Mouse (Mus musculus) T-helper 1 cell (primary cell): Measurements from ENCODE around the gene Prrx2.

Source experiments
- in situ Hi-C: fragments of 300-600 bp; cut with MboI, MseI; formaldehyde crosslinking; loops from one replicate; pipeline ENCODE4 v1.15.1; 2025; ENCODE audit warnings: high pct_unique_total_duplicates

Prrx2 gene

GRCm38 (mm10) chr2:30864968-30865381 is 30.2 kb downstream of the Prrx2 start:
- in situ Hi-C loops: no loop called here

- in situ Hi-C loops: no loop called here
These were observed 30.7 kb downstream of the Prrx2 start for GRCm38 (mm10) chr2:30865426-30865825.

- in situ Hi-C loops: no loop called here
These were observed 36.1 kb downstream of the Prrx2 start for GRCm38 (mm10) chr2:30870863-30871262.

GRCm38 (mm10) chr2:30872669-30873068 is 37.9 kb downstream of the Prrx2 start:
- in situ Hi-C loops: no loop called here

- in situ Hi-C loops: no loop called here
These were observed 39.7 kb downstream of the Prrx2 start for GRCm38 (mm10) chr2:30874445-30874844.

GRCm38 (mm10) chr2:30875096-30875495 is 40.3 kb downstream of the Prrx2 start:
- in situ Hi-C loops: no loop called here

GRCm38 (mm10) chr2:30875621-30876432 is 41.1 kb downstream of the Prrx2 start:
- in situ Hi-C loops: no loop called here

GRCm38 (mm10) chr2:30879481-30879880 is 44.7 kb downstream of the Prrx2 start:
- in situ Hi-C loops: no loop called here

- in situ Hi-C loops: no loop called here
These were observed 46.4 kb downstream of the Prrx2 start for GRCm38 (mm10) chr2:30881215-30881614.

- in situ Hi-C loops: no loop called here
These were observed 50.1 kb downstream of the Prrx2 start for GRCm38 (mm10) chr2:30884852-30885373.

GRCm38 (mm10) chr2:30885453-30886163 is 50.8 kb downstream of the Prrx2 start:
- in situ Hi-C loops: no loop called here

GRCm38 (mm10) chr2:30891002-30891401 is 56.2 kb downstream of the Prrx2 start:
- in situ Hi-C loops: no loop called here

- in situ Hi-C loops: no loop called here
These were observed 58.6 kb downstream of the Prrx2 start for GRCm38 (mm10) chr2:30893399-30893798.

GRCm38 (mm10) chr2:30893946-30894345 is 59.2 kb downstream of the Prrx2 start:
- in situ Hi-C loops: no loop called here

- in situ Hi-C loops: no loop called here
These were observed 62.5 kb downstream of the Prrx2 start for GRCm38 (mm10) chr2:30897291-30897690.

GRCm38 (mm10) chr2:30899397-30900069 is 64.8 kb downstream of the Prrx2 start:
- in situ Hi-C loops: no loop called here

- in situ Hi-C loops: no loop called here
These were observed 66.9 kb downstream of the Prrx2 start for GRCm38 (mm10) chr2:30901646-30902160.

GRCm38 (mm10) chr2:30902256-30902655 is 67.5 kb downstream of the Prrx2 start:
- in situ Hi-C loops: no loop called here

- in situ Hi-C loops: no loop called here
These were observed 68.3 kb downstream of the Prrx2 start for GRCm38 (mm10) chr2:30902726-30903722.

GRCm38 (mm10) chr2:30904231-30904630 is 69.5 kb downstream of the Prrx2 start:
- in situ Hi-C loops: no loop called here

- in situ Hi-C loops: no loop called here
These were observed 70.2 kb downstream of the Prrx2 start for GRCm38 (mm10) chr2:30904991-30905390.
